Mouse (Mus musculus) gastrocnemius, postnatal 14 days (tissue): ENCODE data around the gene Fam98c. TPM values are rescaled to one million over a fixed set of nuclear protein-coding genes. Genes with fewer than 3 reads are reported as not detected.
"Not testable (repeated sequence)": the region's sequence is repeated elsewhere in the genome, so short reads cannot be mapped to it uniquely, and the experiment has no call there.

ENCODE experiments used
- DNase-seq: peaks from one replicate; pipeline ENCODE4 v3.0.0; 2021; ENCODE audit warnings: mixed read lengths
- intact Hi-C: fragments of 180-260 bp; cut with DNase I; formaldehyde crosslinking; loops from one replicate; pipeline ENCODE4 v1.15.1; 2025; ENCODE audit warnings: low total_unique reads
- total RNA-seq, 2 experiments: library from RNA; stranded (reverse); gene quantifications; 2 replicates each; pipeline ENCODE4 v1.2.3; 2021

The Fam98c gene
- total RNA-seq, 2 experiments from 2014 or later, result 12.3 to 13.0 TPM

DNA sequence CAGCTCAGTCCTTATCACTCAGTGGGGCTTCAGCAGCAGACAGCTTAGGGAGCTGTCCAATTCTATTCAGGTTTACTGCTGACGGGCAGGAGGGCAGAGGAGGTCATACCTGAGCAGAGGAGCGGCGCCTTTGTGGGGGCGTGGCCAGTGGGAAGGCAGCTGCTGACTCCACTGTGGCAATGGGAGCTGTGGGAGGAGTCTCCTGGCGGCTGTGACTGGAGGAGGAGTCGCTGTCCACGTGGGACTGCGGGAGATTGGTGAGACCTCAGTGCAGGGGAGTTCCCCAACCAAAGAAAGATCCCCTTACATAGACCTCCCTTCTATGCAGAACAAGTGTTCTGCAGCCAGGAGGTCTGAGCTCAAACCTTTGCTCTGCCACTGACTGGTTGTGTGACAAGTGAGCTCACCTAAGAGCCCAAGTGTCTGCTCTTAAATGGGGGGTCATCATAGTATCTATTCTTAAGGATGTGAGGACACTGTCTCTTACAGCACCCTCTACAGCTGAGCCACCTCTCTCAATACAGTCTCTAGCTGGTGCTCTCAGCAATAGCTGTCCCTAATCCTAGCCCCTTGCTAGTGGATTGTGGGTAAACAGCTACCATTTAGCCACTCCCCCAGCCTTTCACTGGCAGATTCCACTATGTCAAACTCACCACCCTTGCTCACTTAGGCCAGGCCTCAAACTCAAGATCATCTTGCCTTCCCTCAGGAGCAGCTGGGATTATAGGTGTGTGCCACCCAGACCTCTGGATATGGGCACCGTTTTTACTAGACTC, 6.9 kb upstream of the Fam98c start:
- intact Hi-C loops, result no loop called here
- peak; percentile 61 for DNase-seq

DNA sequence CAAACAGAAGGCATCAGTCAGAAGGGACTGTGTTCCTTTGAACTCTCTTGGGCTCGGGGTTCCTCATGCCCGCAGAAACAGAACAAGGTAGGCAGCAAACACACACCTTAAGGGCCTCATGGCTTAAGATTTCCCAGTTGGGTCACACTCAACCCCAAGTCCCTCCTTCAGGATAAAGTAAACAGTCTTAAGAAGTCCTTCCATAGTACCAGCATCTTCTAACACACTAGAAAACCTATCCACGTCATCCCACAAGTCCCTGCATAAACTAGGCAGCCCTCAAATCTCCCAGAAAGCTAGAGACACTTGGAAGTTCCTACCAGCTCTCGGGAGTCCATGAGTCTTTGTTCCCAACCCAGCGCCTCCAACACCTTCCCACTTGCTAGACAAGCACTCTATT, 6.3 kb upstream of the Fam98c start:
- intact Hi-C loops, result no loop called here
- no peak for DNase-seq

DNA sequence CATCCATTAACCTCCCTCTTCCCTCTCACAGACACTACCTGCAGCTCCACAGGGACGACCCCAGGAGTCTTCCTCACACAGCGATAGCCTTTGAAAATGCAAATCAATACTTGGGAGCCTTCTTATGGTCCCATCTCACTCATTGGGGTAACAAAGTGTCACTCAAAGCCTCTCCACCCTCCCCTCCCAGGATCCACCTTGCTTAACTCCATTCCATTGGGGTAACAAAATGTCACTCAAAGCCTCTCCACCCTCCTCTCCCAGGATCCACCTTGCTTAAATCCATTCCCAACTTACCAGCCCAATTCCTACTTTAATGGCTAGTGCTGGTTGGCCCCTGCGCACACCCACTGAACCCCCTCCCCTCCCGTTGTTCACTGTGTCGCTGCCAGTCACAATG, 2.2 kb upstream of the Fam98c start:
- intact Hi-C loops, result no loop called here
- no peak for DNase-seq

DNA sequence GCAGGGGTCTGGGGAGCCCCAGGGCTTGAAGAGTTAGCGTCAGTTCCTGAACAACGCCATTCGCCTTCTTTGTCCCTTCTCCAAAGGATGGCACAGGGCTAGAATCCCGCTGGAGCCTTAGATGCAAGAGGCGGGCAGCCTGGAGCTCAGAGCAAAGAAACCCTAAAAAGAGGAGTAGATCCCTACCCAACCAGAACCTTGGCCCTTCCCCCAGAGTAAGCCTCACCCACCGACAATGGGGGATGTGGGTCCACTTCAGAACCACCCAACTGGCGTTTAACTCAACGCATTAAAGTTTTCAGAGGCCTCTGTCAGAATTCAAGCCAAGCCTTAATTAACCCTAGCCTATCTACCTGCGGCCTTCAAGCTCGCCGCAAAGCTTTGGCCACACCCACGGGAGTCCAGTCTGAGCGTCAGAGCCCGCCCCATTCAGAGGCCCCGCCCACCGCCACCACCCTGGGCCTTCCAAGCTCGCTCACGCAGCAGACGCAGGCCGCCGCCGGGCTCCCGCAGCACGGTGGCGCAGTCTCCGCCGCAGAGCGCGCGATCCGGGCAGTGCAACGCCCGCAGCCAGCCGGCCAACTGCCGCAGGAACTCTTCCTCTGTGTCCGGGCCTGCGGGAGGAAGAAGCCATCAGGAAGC, 717 bp downstream of the Fam98c start:
- peak; percentile 90 for DNase-seq
- intact Hi-C loops, result no loop called here

DNA sequence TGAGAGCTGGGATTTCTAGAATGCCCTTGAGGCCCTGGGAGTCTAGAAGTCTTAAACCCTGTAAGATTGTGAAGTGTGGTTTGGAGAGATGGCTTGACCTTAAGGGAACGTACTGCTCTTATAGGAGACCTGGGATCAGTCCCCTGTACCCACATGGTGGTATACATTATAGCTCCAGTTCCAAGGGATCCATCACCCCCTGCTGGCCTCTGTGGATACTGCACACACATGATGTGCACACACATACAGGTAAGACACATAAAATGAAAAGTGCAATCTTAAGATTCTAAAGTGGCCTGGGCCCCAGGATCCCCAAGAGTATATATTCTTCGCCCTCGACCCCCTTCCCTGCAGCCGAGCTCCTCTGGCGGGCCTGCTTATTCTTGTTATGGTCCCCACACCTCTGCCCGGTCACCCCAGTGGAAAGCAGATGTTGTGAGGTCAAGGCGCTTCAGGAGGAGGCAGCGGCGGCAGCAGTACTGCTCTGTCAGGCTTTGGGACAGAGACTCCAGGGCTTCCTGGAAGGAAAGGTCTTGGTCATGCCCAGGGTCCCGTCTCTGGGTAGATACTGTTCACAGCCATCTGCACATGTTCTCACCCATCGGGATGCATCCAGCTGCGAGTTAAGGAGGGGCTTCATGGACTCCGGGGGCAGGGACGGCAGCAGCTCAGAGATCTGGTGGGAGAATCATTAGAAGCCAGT, 1.9 kb downstream of the Fam98c start:
- no peak for DNase-seq
- intact Hi-C loops, result no loop called here

DNA sequence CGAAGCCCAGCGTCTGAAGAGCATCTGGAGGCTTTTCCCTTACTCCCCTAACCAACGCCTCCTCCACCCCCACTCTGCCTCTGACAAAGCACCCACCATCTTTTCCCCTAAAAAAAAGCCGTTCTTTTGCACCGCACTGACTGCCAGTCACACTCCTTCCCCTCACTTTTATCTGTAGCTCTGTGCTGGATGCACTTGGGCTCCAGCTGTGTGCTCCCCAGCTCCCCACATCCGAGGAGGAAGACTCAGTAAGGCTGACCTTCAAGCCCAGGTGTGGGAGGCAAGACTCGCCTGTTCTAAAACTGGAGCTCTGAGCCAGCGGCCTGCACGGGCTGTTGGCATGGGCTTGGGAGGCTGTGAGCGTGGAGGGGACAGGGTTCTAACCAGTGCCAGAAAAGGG, 4.5 kb downstream of the Fam98c start:
- intact Hi-C loops, result no loop called here
- no peak for DNase-seq

DNA sequence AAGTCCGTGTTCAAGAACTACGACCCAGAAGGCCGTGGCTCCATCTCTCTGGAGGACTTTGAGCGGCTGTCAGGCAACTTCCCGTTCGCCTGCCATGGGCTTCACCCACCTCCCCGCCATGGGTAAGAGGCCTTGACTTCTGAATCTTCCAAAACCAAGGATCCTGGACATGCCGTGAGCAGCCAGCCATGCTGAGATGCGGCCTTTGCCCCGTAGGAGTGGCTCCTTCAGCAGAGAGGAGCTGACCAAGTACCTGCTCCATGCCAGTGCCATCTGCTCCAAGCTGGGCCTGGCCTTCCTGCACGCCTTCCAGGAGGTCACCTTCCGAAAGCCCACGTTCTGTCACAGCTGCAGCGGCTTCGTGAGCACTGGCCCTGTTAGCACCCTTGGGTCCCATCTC, 7.3 kb downstream of the Fam98c start:
- no peak for DNase-seq
- intact Hi-C loops, result no loop called here

DNA sequence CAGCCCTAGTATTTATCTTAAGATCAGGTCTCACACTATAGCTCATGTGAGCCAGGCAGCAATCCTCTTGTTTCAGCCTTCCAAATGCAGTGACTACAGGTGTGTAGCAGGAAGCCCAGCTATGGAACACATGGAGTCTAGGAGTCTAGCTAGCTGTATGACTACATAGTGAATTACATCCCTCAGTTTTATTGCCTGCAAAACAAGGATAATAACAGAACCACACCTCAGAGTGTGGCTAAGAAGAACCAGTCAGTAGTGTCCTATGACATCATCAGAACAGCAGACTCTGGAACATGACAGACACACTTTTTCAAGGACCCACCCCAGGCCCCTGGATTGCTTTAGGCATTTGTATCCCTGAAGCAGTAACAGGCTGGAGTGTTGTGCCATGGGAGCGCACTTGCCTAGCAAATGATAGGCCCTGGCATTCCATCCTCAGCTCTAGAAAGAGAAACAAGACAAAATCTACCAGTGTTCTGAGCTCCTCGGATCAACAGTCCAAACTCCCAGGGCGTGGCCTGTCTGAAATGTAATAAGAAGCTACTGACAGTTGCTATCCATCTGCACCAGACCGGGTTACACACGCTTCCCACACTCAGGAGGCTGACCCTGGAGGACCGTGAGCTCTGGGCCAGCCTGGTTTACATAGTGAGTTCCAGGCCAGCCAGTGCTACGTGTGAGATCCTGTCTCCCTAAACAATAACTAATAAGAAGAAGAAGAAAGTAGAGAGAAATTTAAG, 9.2 kb downstream of the Fam98c start:
- DNase-seq, result no peak
- intact Hi-C loops, result no loop called here

DNA sequence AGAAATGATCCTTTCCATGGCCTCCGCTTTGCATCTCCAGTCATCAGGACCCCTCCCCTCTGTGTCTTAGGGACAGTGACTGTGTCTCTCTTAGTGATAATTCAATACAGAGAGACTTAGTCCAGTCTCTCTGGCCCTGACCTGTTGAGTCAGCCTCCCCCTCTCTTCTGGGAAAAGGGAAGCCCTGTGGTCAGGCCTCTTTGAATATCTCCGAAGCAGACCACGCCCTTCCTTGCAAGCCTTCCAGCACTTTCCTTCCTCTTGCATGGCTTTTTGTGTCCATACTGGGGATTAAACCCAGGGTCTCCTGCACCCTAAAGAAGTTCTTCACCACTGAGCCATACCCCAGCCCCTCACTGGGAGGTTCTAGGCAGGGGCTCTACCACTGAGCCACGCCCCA, 12.0 kb downstream of the Fam98c start:
- intact Hi-C loops, result no loop called here
- no peak for DNase-seq

DNA sequence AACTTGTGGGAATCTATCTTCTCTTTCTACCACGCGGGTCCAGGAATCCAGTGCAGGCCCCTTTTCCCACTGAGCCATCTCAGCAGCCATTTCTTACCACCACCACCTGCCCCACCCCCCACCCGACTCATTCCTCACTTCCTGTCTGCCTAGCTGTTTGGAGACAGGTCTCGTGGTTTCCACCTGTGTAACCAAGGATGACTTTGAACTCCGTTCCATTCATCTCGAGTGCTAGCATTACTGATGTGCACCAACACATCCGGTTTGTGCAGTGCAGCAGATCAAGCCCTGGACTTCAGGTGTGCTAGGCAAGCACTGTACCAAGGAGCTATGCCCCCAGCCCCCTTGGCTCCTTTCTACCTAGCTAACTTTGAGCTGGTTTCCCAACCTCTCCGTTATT, 14.6 kb downstream of the Fam98c start:
- intact Hi-C loops, result no loop called here
- no peak for DNase-seq

DNA sequence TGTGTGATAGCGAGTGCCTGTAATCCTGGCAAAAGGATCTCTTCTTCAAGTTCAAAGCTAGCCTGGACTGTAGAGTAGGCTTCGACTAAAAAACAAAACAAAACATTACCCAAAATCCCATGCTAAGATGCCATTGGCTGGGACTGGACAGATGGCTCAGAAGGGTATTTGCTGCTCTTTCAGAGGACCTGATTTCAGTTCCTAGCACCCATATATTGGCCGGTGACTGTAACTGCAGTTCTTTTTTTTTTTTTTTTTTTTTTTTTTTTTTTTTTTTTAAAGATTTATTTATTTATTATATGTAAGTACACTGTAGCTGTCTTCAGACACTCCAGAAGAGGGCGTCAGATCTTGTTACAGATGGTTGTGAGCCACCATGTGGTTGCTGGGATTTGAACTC, 16.8 kb downstream of the Fam98c start:
- DNase-seq, intact Hi-C loops: not testable (repeated sequence)

DNA sequence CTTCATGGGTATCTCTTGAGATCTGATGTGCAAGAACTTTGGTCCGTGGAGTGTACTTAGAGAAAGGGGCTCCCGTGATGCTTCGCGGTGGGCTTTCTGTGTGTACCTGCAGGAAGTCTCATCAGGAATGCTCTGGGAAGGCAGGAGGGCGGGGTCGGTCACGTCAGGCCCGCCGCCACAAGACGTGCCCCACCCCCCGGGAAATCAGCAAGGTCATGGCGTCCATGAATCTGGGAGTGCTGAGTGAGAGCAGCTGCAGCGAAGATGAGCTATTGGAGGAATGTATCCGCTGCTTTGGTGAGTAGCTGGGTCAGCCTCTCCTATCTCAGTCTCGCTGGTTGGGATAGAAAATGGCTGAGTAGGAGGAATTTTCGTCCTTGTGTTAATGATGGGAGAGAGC, 18.6 kb downstream of the Fam98c start:
- DNase-seq, result no peak
- intact Hi-C loops, result no loop called here

DNA sequence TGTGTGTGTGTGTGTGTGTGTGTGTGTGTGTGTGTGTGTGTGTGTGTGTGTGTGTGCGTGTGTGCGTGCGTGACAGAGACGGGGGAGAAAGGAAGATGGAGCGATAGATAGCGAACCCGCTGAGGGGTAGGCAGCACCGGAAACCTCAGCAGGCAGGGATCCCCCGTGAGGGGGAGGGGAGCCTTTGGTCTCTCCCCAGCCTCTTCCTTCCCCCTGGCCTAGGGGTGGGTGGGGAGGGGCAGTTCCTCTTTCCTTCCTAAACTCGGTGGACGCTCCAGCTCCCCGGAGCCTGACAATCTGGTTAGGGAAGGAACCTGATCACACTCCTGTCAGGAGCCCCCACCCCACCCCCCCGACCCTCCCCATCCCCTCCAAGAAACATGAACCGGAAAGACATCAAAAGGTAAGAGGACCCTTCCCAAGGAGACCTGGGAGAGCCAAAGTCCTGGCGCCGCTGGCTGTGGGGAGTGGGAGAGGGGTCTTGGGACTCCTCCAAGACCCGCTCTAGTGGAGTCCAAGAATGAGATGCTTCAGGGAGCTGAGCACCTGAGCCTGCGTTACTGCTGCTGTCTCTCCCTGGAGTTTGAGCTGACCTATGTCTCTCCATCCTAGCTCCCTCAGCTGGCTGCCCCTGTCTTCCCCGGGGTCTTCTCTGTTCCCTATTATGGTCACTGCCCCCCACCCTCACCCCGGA, 21.2 kb downstream of the Fam98c start, which contains the start of gene Rasgrp4:
TSS of gene Rasgrp4 (plus strand) at position 159 of the 694 bp plus-strand sequence.
- DNase-seq, result peak; percentile 19
- intact Hi-C loops, result loop anchor here (5.0 kb wide), 2 partner anchors 97 to 162 kb away; partner anchors contain the start of gene Kcnk6

DNA sequence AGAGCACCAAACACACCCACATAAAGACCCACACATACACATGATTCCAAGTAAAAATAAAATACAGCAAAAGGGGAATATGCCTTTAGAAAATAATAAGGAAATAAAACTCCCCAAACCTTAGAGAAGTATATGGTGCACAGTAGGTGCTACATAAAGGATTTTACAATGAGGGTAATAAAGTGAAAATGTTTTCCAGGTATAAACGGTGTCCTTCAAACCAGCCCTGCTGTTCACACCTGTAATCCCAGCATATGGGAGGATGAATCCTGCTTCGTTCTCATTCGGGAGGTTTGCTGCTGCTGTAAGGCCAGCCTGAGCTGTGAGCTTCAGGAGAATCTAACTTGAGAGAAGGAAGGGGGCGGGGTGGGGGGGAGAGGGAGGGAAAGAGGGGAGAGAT, 21.8 kb downstream of the Fam98c start:
- DNase-seq, result no peak
- intact Hi-C loops, result loop anchor here (5.0 kb wide), 2 partner anchors 98 to 163 kb away; partner anchors contain the start of gene Kcnk6

DNA sequence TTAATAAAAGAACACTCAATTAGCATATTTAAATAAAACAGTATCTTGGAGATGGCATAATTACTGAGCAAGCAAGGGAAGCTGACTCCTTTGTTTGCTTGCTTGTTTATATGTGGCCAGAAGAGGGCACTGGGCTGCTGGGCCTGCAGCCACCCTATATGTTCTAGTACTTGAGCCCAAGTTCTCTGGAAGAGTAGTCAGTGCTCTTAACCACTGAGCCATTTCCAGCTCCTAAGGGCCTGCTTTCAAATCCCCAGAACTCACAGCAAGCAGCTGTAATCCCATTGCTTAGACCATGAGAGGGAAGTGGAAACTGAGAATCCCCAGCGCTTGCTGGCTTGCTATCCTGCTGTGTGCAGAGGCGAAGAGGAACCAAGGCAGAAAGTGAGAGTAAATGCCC, 27.3 kb downstream of the Fam98c start:
- intact Hi-C loops, result no loop called here

DNA sequence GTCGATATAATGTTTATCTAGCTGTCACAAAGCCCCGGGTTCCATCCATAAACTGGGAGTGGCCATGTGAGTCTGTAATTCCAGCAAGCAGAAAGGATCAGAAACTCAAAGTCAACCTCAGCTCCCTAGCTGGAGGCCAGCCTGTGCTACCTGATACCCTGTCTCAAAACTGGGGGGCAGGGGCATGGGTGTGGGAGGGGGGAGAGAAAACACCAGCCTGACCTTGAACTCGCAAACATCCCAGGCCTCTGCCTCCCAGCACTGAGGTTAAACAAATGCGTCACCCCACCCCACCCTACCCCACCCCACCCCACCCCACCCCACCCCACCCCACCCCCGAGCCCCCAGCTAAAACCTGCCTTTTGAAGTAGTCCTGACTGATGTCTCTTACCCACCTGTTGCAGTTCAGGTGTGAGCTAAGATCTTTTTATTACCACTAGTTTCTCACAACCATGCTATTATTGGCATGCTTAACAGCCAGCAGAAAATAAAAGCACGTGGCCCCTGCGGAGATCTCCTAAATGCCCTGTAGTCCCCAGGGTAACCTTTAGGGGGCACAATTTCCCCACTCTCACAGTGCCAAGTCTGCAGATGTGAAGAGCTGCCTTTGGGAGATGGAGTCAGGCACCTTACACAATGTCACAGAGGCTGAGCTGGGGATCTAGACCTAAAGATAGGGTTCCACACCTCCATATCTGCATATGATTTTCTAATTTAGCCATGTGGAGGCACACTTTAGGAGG, 29.7 kb downstream of the Fam98c start:
- DNase-seq, result peak; percentile 53
- intact Hi-C loops, result no loop called here

More for the DNA sequence above, 27.3 kb downstream of the Fam98c start:
- no peak for DNase-seq

DNA sequence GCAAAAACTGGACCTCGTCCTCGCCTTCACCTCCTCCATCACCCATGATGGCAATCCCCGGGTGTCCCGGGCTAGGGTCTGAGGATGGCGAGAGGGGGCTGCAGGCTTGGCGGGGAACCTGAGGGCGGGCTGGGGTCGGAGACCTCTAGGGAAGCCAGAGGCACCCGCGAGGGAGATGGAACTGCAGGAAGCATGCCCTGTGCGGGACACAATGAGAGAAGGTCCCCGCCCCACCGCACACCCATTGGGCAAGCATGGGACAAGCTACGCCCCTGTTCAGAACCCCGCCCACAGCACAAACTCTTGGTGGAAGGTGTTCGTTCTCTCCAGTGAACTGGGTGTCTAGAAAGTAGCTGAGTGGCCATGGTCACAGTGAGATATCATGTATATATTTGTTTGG, 31.1 kb downstream of the Fam98c start, which contains the start of gene Ryr1:
TSS of gene Ryr1 (minus strand) at position 210 of the 400 bp plus-strand sequence.
- peak; percentile 86 for DNase-seq
- intact Hi-C loops, result no loop called here

DNA sequence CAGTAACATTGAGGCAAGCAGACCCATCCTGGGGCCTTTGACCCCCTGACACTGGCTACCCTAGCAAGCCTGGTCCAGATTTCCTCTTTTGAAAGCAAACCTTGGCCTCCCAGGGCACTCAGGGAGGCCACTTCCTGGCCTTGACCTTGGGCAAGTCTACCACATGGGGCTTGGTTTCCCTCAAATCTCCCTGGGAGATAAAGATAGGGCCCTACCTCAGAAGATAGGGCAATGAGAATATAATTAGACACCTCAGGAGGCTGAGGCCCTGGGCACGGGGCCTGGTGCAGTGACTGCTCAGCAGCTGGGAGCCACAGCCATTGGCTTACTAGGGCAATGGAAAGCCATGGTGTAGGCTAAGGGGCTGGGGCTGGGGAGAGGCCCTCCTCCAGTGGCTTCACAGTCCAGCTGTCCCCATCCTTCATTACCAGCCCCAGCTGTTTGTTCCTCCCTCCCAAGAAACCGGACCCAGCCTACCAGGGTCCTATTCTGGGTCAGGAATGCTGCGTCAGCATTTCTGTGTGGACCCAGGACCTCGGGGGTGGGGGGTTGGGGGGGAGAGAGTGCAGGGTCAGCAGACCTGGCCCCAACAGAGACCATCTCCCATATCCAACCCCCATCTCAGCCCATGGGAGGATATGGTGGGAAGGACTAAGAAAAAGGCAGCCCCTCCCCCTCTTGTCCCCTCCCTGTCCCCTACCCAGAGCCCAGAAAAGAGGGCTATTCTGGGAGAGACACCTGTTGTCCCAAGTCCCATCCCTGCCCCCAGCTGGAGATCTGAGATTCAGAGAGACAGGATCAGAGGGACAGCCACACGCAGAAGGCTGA, 32.3 kb downstream of the Fam98c start:
- DNase-seq, result peak; percentile 78
- intact Hi-C loops, result no loop called here
